Mouse (Mus musculus): ENCODE data around the gene Il1rl1. TPM values are rescaled to one million over a fixed set of nuclear protein-coding genes. Genes with fewer than 3 reads are reported as not detected.
A peak's percentile ranks its signal among the peaks of the same experiment; 100 is the strongest.

The Il1rl1 gene
- total RNA-seq (2021) = under 1 TPM; 0.21 to 0.25 TPM
- long read RNA-seq = 0 reads

GRCm38 (mm10) chr1:40428910-40429675, at the start of gene Il1rl1:
Gene Il1rl1, plus strand, starts transcription at chr1:40429570.
- DNase-seq (ENCODE audit: low spot score in 2 of 2) = no peak

GRCm38 (mm10) chr1:40380111-40380510, 49.3 kb upstream of the Il1rl1 start:
- DNase-seq (ENCODE audit: low spot score in 2 of 2) = peak; percentile 74 to 80

GRCm38 (mm10) chr1:40380990-40381389, 48.4 kb upstream of the Il1rl1 start:
- DNase-seq (ENCODE audit: low spot score in 2 of 2) = no peak

- DNase-seq (ENCODE audit: low spot score in 2 of 2) = no peak
These were observed 46.5 kb upstream of the Il1rl1 start for GRCm38 (mm10) chr1:40382841-40383240.

GRCm38 (mm10) chr1:40384931-40385545, 44.3 kb upstream of the Il1rl1 start:
- no peak for DNase-seq (ENCODE audit: low spot score in 2 of 2)

GRCm38 (mm10) chr1:40391374-40391773, 38.0 kb upstream of the Il1rl1 start:
- DNase-seq (ENCODE audit: low spot score in 2 of 2) = no peak

- DNase-seq (ENCODE audit: low spot score in 2 of 2) = no peak
These were observed 36.8 kb upstream of the Il1rl1 start for GRCm38 (mm10) chr1:40392535-40392934.

GRCm38 (mm10) chr1:40393214-40393613, 36.2 kb upstream of the Il1rl1 start:
- DNase-seq (ENCODE audit: low spot score in 2 of 2) = no peak

GRCm38 (mm10) chr1:40399639-40400038, 29.7 kb upstream of the Il1rl1 start:
- DNase-seq (ENCODE audit: low spot score in 2 of 2) = no peak

- DNase-seq (ENCODE audit: low spot score in 2 of 2) = no peak
These were observed 24.7 kb upstream of the Il1rl1 start for GRCm38 (mm10) chr1:40404682-40405081.

GRCm38 (mm10) chr1:40409882-40410281, 19.5 kb upstream of the Il1rl1 start:
- DNase-seq (ENCODE audit: low spot score in 2 of 2) = no peak

GRCm38 (mm10) chr1:40413039-40413438, 16.3 kb upstream of the Il1rl1 start:
- DNase-seq (ENCODE audit: low spot score in 2 of 2) = no peak

GRCm38 (mm10) chr1:40414276-40414675, 15.1 kb upstream of the Il1rl1 start:
- DNase-seq (ENCODE audit: low spot score in 2 of 2) = no peak

- DNase-seq (ENCODE audit: low spot score in 2 of 2) = no peak
These were observed 14.3 kb upstream of the Il1rl1 start for GRCm38 (mm10) chr1:40414863-40415656.

GRCm38 (mm10) chr1:40417034-40417433, 12.3 kb upstream of the Il1rl1 start:
- DNase-seq (ENCODE audit: low spot score in 2 of 2) = no peak

GRCm38 (mm10) chr1:40418512-40418911, 10.9 kb upstream of the Il1rl1 start:
- no peak for DNase-seq (ENCODE audit: low spot score in 2 of 2)

GRCm38 (mm10) chr1:40423892-40424291, 5.5 kb upstream of the Il1rl1 start:
- DNase-seq (ENCODE audit: low spot score in 2 of 2) = no peak

GRCm38 (mm10) chr1:40427270-40427669, 2.1 kb upstream of the Il1rl1 start:
- no peak for DNase-seq (ENCODE audit: low spot score in 2 of 2)

GRCm38 (mm10) chr1:40427901-40428300, 1.5 kb upstream of the Il1rl1 start:
- no peak for DNase-seq (ENCODE audit: low spot score in 2 of 2)

- no peak for DNase-seq (ENCODE audit: low spot score in 2 of 2)
These were observed 919 bp downstream of the Il1rl1 start for GRCm38 (mm10) chr1:40430143-40430834.

GRCm38 (mm10) chr1:40432169-40432568, 2.8 kb downstream of the Il1rl1 start:
- DNase-seq (ENCODE audit: low spot score in 2 of 2) = no peak

Measured in layer of hippocampus, postnatal 10 days (tissue).